Mouse (Mus musculus) layer of hippocampus, adult 18-20 months (tissue): ENCODE measurements at regions not wholly inside any gene's neighbourhood (a gene's known extent, or its start where the extent isn't known, plus 50 kb on each side); places are given as distances from the start of the nearest gene placed in this dataset.

Source experiments
- DNase-seq, 2 experiments: peaks; one replicate each; pipeline ENCODE4 v3.0.0; 2022; ENCODE audit warnings: low spot score in 2 of 2

DNA sequence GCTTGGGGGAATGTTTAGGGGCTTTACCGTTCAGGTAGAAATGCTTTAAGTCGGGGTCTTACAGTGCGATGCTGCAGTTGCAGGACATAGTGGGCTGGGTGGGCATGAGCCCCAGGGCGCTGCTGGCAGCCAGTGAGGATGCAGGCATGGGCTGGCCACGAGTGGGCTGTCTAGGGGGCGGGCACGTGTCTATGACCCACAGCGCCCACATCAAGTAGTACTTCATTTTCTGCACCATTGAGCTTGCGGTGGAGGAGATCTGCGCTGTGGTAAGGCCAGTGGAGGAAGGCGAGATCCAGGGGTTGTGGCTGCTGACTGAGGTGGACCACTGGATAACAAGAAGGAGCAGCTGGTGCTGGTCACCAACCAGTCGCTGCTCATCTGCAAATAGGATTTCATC is 52.4 kb upstream of the Olfr291 start:
- no peak for DNase-seq

DNA sequence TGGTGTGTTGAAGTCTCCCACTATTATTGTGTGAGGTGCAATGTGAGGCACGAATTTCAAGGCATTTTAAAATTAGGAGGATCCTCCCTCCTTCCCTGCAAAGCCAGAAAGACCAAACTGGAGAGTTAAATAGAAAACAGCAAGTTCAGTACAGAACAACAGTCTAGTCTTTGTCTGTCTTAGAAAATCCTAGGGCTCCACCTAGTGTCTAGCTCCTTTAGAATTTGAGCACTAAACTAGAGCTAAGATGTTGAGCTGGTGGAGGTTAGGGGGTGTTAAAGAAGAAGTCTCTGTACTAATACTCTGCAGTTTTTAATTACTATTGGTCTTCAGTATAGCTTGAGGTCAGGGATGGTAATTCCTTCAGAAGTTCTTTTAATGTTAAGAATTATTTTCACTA is 58.7 kb upstream of the Olfr291 start:
- DNase-seq = peak in 1 of 2 experiments; percentile 68

DNA sequence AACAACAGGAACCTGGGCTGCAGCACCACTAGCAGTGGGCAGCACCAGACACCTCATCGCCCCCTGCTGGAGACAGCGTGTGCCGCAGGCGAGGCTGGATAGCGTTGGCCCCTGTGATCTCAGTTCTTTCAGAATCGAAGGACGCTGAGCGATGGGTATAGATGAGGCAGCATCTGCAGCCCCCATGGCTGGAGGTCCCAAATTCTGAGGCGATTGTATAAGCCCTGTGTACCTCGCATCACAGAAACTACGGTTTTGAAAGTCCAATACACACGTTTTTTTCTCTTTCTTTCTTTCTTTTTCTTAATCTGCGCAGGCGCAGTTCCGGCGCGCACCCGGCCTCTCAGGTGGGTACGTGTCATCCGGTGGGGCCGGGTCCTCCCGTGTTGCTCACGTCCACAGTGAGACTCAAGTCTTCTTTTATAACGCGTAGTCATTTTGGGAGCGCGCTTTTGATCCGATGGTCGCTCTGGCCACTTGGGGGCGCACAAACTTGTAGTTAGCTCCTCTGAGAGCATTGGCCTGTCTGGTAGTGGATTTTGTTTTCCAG is 74.0 kb upstream of the Olfr291 start:
- DNase-seq = peak; percentile 76 to 93

DNA sequence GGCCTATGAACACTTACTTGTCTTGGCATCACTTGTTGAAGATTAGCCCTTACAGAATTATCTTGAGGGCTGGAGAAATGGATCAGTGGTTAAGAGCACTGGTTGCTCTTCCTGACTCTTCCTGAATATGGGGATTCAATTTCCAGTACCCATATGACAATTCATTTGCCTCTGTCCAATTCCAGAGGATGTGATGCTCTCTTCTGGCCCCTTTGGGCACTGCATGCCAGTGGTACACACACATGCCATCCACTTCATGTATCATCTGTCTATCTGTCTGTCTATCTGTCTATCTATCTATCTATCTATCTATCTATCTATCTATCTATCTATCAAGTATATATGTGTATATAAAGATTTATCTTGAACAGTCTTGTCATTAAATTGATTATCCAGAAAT is 75.7 kb upstream of the Olfr291 start:
- no peak for DNase-seq

DNA sequence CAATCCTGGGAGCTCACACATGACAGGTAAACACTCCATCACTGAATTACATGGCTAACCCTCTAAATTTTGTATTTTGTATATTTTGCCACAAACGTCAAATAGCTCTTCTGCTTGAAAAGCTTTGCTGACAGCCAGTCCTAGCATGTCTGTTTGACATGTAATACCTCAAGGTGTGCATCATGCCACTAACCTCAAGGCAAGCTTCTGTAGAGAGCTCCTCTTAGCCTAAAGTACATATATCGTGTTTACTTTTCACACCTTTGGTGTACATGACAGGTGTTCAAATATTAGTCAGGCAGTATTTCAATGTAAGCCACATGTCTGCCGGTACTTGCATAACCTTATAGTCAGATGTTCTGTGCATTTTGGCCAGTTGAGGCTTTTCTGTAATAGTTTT is 66.5 kb upstream of the Zfand6 start:
- no peak for DNase-seq

DNA sequence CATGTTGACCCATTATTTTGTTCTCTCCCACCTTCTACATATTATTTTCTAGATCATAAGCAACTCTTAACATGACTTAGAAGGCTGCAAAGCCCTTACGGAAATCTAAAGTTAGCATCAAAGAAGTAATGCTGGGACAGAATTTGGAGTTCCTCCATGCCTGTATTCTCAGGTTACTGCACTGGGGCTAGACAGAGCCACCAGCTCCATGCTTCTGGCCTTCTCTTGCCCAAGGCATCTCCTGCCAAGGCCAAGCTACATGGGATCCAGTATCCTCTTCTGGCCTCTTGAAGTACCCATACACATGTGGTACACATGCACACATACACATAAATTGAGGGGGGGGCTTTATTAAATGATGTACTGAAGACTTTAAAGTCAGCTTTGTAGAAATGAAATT is 63.6 kb upstream of the Zfand6 start:
- DNase-seq = no peak

DNA sequence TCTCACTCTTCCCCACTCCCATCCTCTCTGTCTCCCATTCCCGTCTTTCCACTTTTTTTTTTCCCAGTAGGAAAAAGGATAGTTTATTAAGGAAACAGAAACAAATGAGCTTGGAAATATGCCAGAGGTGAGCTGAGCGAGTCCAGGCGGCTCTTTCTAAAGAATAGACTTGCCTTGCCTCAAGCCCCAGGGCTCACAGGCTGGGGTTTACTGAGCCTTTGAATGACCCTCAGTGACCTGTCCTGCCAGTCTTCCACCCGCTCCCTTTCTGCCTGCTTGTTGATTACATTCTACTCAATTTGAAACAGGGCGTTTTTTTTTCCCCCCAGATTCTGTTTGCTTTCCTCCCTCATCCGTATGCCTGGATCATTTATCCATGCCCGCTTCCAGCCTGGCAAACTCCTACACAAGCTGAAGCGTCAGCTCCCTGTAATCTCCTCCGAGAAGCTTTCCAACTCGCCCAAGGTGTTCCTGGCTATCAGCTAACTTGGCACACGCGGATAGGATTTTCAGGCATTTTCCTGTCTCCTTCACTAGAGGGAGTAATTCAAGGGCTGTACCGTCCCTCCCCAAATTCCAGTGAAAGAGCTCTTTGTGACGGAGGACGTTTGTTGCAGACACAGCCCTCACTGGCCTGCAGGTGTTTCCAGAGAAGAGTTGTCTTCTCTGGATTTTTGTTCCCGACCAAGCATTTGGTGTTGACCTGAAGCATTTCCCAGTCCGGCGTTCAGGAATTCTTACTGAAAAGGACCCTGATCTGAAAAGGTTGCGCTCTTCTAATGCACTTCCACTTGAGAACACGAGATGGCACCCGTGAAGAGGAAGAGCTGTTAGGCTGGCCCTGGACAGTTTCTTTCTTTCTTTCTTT is 59.9 kb upstream of the Zfand6 start:
- DNase-seq = peak; percentile 43 to 80

DNA sequence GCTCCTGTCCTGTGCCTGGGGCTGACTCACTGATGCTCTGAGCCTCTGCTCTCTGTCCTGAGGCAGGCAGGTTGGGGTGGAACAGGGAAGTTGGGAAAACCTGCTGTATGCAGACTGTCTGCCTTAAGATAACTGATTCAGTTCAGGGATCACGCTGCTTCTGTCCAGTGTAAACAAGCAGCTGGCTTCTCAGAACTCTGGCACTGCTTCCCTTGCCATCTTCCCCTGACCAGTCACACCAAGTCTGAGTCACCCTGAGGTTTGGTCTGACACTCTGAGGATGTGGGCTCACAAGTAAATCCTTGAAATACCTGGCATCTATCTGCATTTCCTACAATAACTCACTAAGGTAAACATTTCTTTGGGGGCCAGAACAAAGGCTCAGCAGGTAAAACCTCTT is 58.1 kb upstream of the Zfand6 start:
- DNase-seq = no peak

DNA sequence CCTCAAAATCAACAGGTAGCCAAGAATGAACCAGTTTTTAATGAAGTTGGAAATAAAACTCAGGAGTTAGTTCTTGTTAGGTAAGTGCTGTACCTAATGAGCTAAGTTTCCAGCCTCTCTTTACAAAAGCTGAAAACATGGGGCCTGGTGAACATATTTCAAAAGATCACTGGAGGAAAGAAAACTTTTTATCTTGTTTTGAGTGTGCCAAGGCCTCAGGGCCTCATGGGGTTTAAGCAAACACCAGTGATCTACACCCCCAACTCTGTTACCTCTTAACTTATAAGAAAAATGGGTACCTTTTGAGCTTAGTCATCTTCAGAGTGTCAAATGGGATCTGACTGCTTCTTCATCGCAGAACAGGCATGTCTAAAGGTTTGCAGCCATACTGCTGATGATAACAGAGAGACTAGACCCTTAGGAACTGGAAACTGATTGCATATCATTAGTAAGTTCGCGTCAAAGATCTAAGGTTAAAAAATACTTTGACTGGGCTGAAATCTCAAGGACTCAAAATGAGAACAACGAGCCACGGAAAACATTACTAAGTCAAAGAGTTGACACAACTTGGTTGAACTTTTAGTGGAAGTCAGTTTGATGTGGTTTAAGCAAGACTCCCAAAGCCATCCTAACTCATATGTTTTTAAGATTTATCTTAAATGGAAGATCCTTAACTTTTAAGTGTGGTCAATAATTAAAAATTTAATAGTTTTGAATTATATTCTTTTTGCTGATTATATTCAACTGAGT is 54.7 kb upstream of the Zfand6 start:
- no peak for DNase-seq

DNA sequence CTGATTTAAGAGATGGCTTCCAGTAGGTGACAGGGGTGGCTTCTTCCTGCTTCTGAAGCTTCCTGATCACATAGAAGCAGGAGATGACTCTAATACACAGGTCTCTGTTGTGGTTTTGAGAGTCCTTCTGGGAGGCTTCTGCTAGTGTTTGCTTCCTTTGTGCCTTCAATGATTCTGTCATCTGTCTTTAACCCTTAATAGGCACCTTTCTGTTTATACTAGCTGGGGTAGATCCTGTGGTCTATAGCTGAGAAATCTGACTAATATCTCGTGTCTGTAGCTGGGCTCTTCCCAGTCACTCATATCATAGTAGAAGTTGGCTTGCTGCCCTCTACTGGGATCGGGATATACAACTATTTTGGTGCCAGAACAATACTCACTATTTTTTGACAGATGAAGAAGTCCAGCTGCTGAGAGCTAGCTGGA is 50.2 kb upstream of the Zfand6 start:
- peak in 1 of 2 experiments; percentile 34 for DNase-seq
